ENCODE assay signal across 25 mouse cellular contexts in genomic region chr15:15361841-15362240, GRCm38 (mm10).
"Had no signal": no experiment of that assay in that cellular context is flagged by ENCODE, and none has a peak within 500 bp of the region (broad histone marks: within the 10 kb centered on the region; RNA-seq: fewer than 3 reads in every experiment).

No protein-coding gene starts in this region.

- H3K4me2 ChIP-seq: heart, embryonic 11.5 days; heart, embryonic 13.5 days; heart, embryonic 15.5 days; hindbrain, embryonic 13.5 days; intestine, embryonic 15.5 days; limb, embryonic 12.5 days; liver, embryonic 11.5 days; liver, embryonic 13.5 days had no signal

- H3K9me3 ChIP-seq: heart, embryonic 13.5 days; heart, embryonic 15.5 days; hindbrain, embryonic 10.5 days; hindbrain, embryonic 13.5 days; intestine, embryonic 15.5 days; limb, embryonic 10.5 days; liver, embryonic 13.5 days had no signal

- H3K27ac ChIP-seq: heart, adult 2 months; heart, embryonic 13.5 days; heart, embryonic 15.5 days; hindbrain, embryonic 10.5 days; hindbrain, embryonic 13.5 days; intestine, embryonic 15.5 days; layer of hippocampus, adult 2 months; left cerebral cortex, adult 2 months; limb, embryonic 10.5 days; limb, embryonic 12.5 days; liver, embryonic 13.5 days had no signal

- H3K9ac ChIP-seq: forebrain, postnatal 0 days; heart, embryonic 13.5 days; heart, embryonic 15.5 days; hindbrain, embryonic 13.5 days; intestine, embryonic 15.5 days; limb, embryonic 12.5 days; liver, embryonic 13.5 days had no signal

- DNase-seq: forebrain, postnatal 0 days; gastrocnemius, postnatal 10 days; gastrocnemius, postnatal 25 days; heart, adult 11 months; heart, adult 2 months; heart, postnatal 4 days; kidney, adult 18-20 months; kidney, adult 8-10 months; kidney, postnatal 14 days; kidney, postnatal 36 days; liver; liver, embryonic 13.5 days had no signal

- H3K27me3 ChIP-seq: heart, embryonic 13.5 days; heart, embryonic 15.5 days; hindbrain, embryonic 13.5 days; intestine, embryonic 15.5 days; limb, embryonic 12.5 days; liver, embryonic 13.5 days had no signal

- ATAC-seq: forebrain, postnatal 0 days; inflammation-experienced regulatory T-cells, adult 6 months; intestine, embryonic 15.5 days; intestine, postnatal 0 days had no signal

- H3K4me1 ChIP-seq: heart, embryonic 13.5 days; heart, embryonic 15.5 days; hindbrain, embryonic 10.5 days; hindbrain, embryonic 13.5 days; intestine, embryonic 15.5 days; limb, embryonic 10.5 days; limb, embryonic 12.5 days; liver, embryonic 13.5 days had no signal

- H3K36me3 ChIP-seq: heart, embryonic 13.5 days; heart, embryonic 15.5 days; hindbrain, embryonic 10.5 days; hindbrain, embryonic 13.5 days; intestine, embryonic 15.5 days; limb, embryonic 10.5 days; limb, embryonic 12.5 days; liver, embryonic 13.5 days had no signal

- H3K4me3 ChIP-seq: heart, adult 2 months; heart, embryonic 13.5 days; heart, embryonic 15.5 days; hindbrain, embryonic 10.5 days; hindbrain, embryonic 13.5 days; intestine, embryonic 15.5 days; layer of hippocampus, adult 2 months; left cerebral cortex, adult 2 months; limb, embryonic 10.5 days; limb, embryonic 12.5 days; liver, embryonic 13.5 days had no signal
